Mouse (Mus musculus) stomach, embryonic 15.5 days (tissue): Measurements from ENCODE around the gene Slc18a3. TPM values are rescaled to one million over a fixed set of nuclear protein-coding genes. Genes with fewer than 3 reads are reported as not detected.

Experiments used
- ATAC-seq: fragments of 200-750 bp; cut with Nextera tagmentation; 2 replicates; pipeline ENCODE4 v1.8.0; 2017; ENCODE audit warnings: low read depth, moderate number of reproducible peaks, moderate TSS enrichment; ENCODE audit not compliant: insufficient read depth, low FRiP score
- H3K27ac ChIP-seq: fragments of 300-500 bp; sonication (generic); 2 replicates; pipeline ENCODE4 v1.5.1; 2015; ENCODE audit warnings: mild to moderate bottlenecking, inconsistent platforms
- H3K27me3 ChIP-seq: fragments of 300-500 bp; sonication (generic); replicated peaks from 2 replicates; pipeline ENCODE4 v1.6.1; 2015; ENCODE audit warnings: inconsistent platforms
- H3K36me3 ChIP-seq: fragments of 300-500 bp; sonication (generic); 2 replicates; pipeline ENCODE4 v1.6.1; 2015; ENCODE audit warnings: inconsistent platforms
- H3K4me1 ChIP-seq: fragments of 300-500 bp; sonication (generic); 2 replicates; pipeline ENCODE4 v1.6.1; 2015; ENCODE audit warnings: inconsistent platforms
- H3K4me2 ChIP-seq: fragments of 300-500 bp; sonication (generic); 2 replicates; pipeline ENCODE4 v1.6.1; 2015; ENCODE audit warnings: mild to moderate bottlenecking, inconsistent platforms
- H3K4me3 ChIP-seq: fragments of 300-500 bp; sonication (generic); replicated peaks from 2 replicates; pipeline ENCODE4 v1.5.1; 2015; ENCODE audit warnings: inconsistent platforms
- H3K9ac ChIP-seq: fragments of 300-500 bp; sonication (generic); 2 replicates; pipeline ENCODE4 v1.6.1; 2015; ENCODE audit warnings: inconsistent platforms
- H3K9me3 ChIP-seq: fragments of 300-500 bp; sonication (generic); 2 replicates; pipeline ENCODE4 v1.6.1; 2016; ENCODE audit warnings: inconsistent platforms
- WGBS: fragments of 180-500 bp; shearing (Covaris S2); methylation state at CpG from one replicate; pipeline ENCODE4 v1.1.7; 2015; 5-methylcytosine and 5-hydroxymethylcytosine counted together
- polyA plus RNA-seq: library from polyadenylated mRNA; unstranded; fragments of >200 nt; fragmentation: Nextera tagmentation; extraction: Ambion mirVana; gene quantifications from 2 replicates; pipeline ENCODE4 v1.2.1, GENCODE M21; 2015

Gene Slc18a3
- polyA plus RNA-seq, 1 experiment from 2014 or later, result 6.3 TPM

DNA sequence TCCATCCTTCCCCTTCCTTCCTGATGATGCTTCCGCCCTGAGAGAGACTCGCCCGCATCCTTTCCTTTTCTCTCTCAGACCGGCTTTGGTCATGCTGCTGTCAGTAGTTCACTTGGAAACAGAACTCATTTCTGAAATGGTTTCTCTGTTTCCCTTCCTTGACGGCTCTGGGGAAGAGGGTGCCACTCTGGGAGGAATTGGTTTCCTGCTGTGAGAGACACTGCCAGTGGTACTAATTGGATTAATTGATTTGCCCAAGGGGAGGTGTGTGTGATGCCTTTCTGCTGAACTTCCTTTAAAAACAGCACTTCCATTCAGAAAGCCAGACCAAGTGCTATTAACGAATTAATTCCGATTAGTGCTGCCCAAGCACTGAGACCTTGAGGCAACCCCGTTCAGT, 21.2 kb downstream of the Slc18a3 start:
- 39% methylated on average over 8 of the region's 8 CpGs for WGBS
- H3K9ac ChIP-seq, result no peak overlapping the region
- H3K36me3 ChIP-seq, result no peaks in the 10 kb centered on the region
- no peaks in the 10 kb centered on the region for H3K9me3 ChIP-seq
- no peak overlapping the region for H3K4me2 ChIP-seq
- H3K27me3 ChIP-seq, result no peaks in the 10 kb centered on the region
- H3K27ac ChIP-seq, result no peak overlapping the region
- no peak overlapping the region for H3K4me3 ChIP-seq
- H3K4me1 ChIP-seq, result 0 out of 2 replicates have a peak, but pooled peaks cover 8% of the 10 kb centered on the region
- no peak for ATAC-seq

DNA sequence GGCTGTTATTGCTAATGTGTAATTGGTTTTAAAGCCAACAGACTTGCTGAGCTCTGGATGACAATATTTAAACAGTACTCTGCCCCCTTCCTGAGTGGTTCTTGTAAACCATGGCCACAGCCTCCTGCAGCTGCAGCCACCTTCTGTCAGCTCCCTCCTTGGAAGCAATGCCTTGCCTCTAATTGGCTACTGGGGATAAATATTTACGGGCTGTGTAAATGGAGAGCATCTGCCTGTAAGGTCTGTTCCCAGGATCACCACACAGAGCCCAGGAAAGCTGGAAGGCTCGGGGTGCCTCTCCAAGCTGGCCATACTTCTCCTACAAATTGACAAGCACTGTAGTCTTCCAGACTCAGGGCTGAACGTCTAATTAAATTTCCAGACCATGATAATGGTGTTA, 24.9 kb downstream of the Slc18a3 start:
- no peaks in the 10 kb centered on the region for H3K9me3 ChIP-seq
- no peak overlapping the region for H3K4me2 ChIP-seq
- no peaks in the 10 kb centered on the region for H3K36me3 ChIP-seq
- 11% methylated on average over 3 of the region's 3 CpGs for WGBS
- H3K4me1 ChIP-seq, result 0 out of 2 replicates have a peak, but pooled peaks cover 8% of the 10 kb centered on the region
- H3K27me3 ChIP-seq, result no peaks in the 10 kb centered on the region
- peak; percentile 76; the same call in 1 of the 2 replicates for ATAC-seq
- H3K4me3 ChIP-seq, result no peak overlapping the region
- H3K9ac ChIP-seq, result no peak overlapping the region
- peak overlapping the region; percentile 23 for H3K27ac ChIP-seq

DNA sequence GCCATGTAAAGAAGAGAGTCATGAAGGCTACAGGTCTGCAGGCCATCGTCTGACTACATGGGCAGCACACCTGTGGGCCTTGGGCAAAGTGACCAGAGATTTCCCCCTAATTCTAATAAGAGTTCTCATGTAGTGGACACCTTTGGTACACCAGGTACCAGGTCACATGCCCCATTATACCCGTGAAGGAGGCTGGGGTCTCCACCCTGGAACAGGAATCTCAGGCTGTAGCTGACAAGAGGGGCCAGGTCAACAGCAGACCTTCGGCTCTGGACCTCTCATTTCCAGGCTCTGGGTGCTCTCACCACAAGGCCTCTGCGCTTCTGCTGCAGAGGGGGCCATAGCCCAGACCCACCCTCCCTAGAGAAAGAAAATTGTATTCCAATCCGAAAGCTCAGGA, 25.3 kb downstream of the Slc18a3 start:
- H3K4me1 ChIP-seq, result 0 out of 2 replicates have a peak, but pooled peaks cover 8% of the 10 kb centered on the region
- no peaks in the 10 kb centered on the region for H3K27me3 ChIP-seq

DNA sequence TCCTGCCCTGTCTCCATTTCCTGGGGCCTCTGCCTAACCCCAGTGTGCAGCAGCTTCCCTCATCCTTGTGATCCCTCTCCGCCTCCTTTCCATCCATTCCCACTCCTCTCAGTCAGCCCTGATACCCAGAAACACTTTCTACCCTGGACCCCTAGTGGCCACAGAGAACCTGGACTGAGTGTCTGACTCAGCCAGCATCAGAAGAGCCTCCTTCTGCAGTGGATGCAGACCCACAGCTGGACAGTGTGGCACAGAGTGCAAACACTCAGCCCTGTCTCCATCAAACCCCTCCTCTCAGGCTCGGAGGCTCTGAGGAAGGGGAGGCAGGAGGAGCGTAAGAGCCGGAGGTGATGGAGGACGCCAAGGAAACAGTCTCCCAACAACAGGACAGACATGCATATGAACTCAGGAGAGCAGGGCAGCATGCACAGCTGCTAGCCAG, 27.3 kb downstream of the Slc18a3 start:
- Histone ChIP-seq H3K36me3 (no peaks in the 10 kb centered on the region), H3K4me1 (0 out of 2 replicates have a peak, but pooled peaks cover 8% of the 10 kb centered on the region), H3K27me3 (no peaks in the 10 kb centered on the region), H3K27ac (no peak overlapping the region), H3K4me2 (no peak overlapping the region), H3K9me3 (no peaks in the 10 kb centered on the region), H3K9ac (no peak overlapping the region), H3K4me3 (no peak overlapping the region)
- WGBS, result 36% methylated on average over 5 of the region's 5 CpGs
- no peak for ATAC-seq

More for the DNA sequence above, 25.3 kb downstream of the Slc18a3 start:
- peak; percentile 27; the same call in 1 of the 2 replicates for ATAC-seq
- H3K27ac ChIP-seq, result peak overlapping the region; percentile 38
- H3K4me3 ChIP-seq, result no peak overlapping the region
- no peaks in the 10 kb centered on the region for H3K36me3 ChIP-seq
- H3K4me2 ChIP-seq, result no peak overlapping the region
- WGBS, result 45% methylated on average over 5 of the region's 5 CpGs
- no peaks in the 10 kb centered on the region for H3K9me3 ChIP-seq
- H3K9ac ChIP-seq, result no peak overlapping the region

DNA sequence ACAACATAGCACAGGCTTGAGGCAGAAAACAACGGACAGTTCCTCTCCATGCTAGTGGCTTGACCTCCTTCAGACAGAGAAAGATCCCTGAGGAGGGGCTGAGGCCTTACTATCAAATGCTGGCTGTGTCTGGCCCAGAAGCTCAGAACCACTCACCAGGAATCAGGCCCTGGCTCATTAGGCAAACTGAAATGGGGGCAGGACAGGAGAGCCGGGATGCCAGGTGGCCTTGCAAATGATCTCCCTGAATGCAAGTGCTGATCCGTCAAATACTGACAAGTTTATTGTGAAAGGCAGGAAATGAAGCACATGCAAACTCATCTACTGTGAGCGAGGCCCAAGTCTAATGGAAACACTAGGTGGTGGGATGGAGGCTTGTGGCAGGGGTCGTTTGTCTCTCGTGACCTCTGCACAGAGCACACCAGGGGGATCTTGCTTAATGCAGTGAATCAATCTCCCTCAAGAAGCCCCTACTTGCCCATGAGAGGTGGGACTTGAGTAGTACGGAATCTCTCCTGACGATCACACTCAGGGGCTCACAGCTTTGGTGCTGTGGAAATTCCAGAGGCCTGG, 35.5 kb downstream of the Slc18a3 start:
- WGBS, result 36% methylated on average over 8 of the region's 8 CpGs
- ATAC-seq, result no peak
- Histone ChIP-seq H3K9me3 (no peaks in the 10 kb centered on the region), H3K9ac (no peak overlapping the region), H3K4me2 (no peak overlapping the region), H3K36me3 (no peaks in the 10 kb centered on the region), H3K27me3 (no peaks in the 10 kb centered on the region), H3K4me3 (no peak overlapping the region), H3K27ac (no peak overlapping the region), H3K4me1 (no peaks in the 10 kb centered on the region)

DNA sequence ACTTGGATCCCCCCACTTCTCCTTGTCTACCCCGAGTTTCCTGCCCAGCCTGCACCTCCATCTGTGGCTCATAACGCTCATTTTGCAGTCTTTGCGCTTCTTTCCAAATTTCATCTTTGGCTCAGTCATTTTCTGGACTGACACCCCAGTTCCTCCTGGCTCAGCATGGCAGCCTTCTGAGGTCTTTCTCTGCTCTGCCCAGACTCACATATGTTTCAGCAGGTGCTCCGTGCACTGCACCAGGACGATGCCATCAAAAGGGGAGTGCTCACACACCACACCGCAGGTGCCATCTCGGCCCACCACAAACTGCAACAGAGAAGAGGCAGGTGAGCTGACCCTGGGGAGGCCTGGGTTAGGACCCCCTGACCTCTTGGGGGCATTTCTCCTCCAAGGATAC, 40.7 kb downstream of the Slc18a3 start:
- no peak overlapping the region for H3K4me3 ChIP-seq
- ATAC-seq, result no peak
- H3K4me2 ChIP-seq, result no peak overlapping the region
- H3K27me3 ChIP-seq, result no peaks in the 10 kb centered on the region
- no peaks in the 10 kb centered on the region for H3K4me1 ChIP-seq
- WGBS, result 86% methylated on average over 7 of the region's 7 CpGs
- H3K9ac ChIP-seq, result no peak overlapping the region
- H3K27ac ChIP-seq, result no peak overlapping the region
- no peaks in the 10 kb centered on the region for H3K9me3 ChIP-seq
- H3K36me3 ChIP-seq, result no peaks in the 10 kb centered on the region

DNA sequence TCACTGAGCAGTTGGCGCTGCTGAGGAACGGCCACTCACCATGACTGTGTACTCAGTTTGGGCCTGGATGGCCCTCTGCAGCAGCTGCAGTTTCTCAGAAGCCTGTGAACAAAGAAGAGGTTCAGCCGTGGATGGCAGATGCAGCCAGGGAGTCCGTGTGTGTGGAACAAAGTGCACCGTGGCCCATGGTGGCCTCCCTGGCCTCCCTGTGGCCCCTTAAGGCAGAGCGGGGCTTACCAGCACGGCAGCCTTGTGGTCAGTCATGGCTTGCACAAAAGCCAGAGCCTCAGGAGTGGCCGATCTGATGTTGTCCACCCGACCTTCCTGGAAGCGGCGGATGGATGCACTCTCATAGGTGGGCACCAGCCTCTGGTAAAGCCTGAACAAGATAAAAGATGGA, 45.9 kb downstream of the Slc18a3 start:
- no peak overlapping the region for H3K4me3 ChIP-seq
- ATAC-seq, result no peak
- H3K4me2 ChIP-seq, result no peak overlapping the region

More for the DNA sequence above, 45.9 kb downstream of the Slc18a3 start:
- H3K27ac ChIP-seq, result no peak overlapping the region
- 66% methylated on average over 11 of the region's 11 CpGs for WGBS
- no peaks in the 10 kb centered on the region for H3K9me3 ChIP-seq
- no peaks in the 10 kb centered on the region for H3K36me3 ChIP-seq
- no peak overlapping the region for H3K9ac ChIP-seq
- no peaks in the 10 kb centered on the region for H3K27me3 ChIP-seq
- no peaks in the 10 kb centered on the region for H3K4me1 ChIP-seq

Other genes with a start within 250 kb of the Slc18a3 start
- 11.9 and 12.3 TPM in 2 replicates for gene Ogdhl, start 142.8 kb downstream of the Slc18a3 start, polyA plus RNA-seq
- gene 1700024G13Rik, start 76.5 kb downstream of the Slc18a3 start, polyA plus RNA-seq, result 0.15 TPM in 1 of 2 replicates, not detected in the other
- gene Chat, start 1.1 kb upstream of the Slc18a3 start, polyA plus RNA-seq, result 0.68 and 0.91 TPM in 2 replicates
- 14.3 and 16.8 TPM in 2 replicates for gene Ercc6, start 48.7 kb upstream of the Slc18a3 start, polyA plus RNA-seq
- gene Prrxl1, start 134.6 kb upstream of the Slc18a3 start, polyA plus RNA-seq, result 0.86 and 0.93 TPM in 2 replicates
- 0.26 and 0.30 TPM in 2 replicates for gene 3425401B19Rik, start 220.4 kb upstream of the Slc18a3 start, polyA plus RNA-seq